Mouse (Mus musculus): Measurements from ENCODE around the gene Abcc8. TPM values are rescaled to one million over a fixed set of nuclear protein-coding genes. Genes with fewer than 3 reads are reported as not detected.
"Not testable (repeated sequence)": the region's sequence is repeated elsewhere in the genome, so short reads cannot be mapped to it uniquely, and the experiment has no call there.

The Abcc8 gene
- polyA plus RNA-seq, 1 experiment from 2014 or later = 0.33 TPM

- peaks cover 6% of the 10 kb centered on the region; the same call in 1 of the 2 replicates for H3K27me3 ChIP-seq (replicated peaks)
- no peak overlapping the region for H3K4me3 ChIP-seq
- H3K9ac ChIP-seq = no peak overlapping the region
- no peak overlapping the region for H3K27ac ChIP-seq
- H3K4me2 ChIP-seq = no peak overlapping the region
- no peaks in the 10 kb centered on the region for H3K9me3 ChIP-seq (replicated peaks)
- no peaks in the 10 kb centered on the region for H3K4me1 ChIP-seq
- 61% methylated on average over 5 of the region's 5 CpGs for WGBS (ENCODE audit: insufficient replicate concordance)
- H3K36me3 ChIP-seq = no peaks in the 10 kb centered on the region
- ATAC-seq = no peak
Observed at GRCm38 (mm10) chr7:46195356-46195755, 15.5 kb upstream of the Abcc8 start.

DNA sequence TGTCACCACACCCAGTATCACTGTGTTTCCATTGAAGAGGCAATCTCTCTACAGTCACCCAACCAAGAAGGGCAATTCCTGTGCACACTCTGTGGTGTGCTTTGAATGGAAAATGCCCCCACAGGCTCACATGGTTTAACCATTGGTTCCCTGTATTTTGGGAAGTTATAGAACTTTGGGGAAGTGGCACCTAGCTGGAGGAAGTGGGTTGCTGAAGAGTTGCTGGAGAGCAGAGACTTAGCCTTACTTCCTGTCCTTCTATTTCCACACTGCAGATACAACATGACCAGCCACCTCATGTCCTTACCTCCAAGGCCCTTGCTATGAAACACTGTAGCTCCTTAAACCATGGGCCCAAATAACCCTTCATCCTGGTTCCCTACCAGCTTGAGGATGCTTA, 4.4 kb upstream of the Abcc8 start:
- H3K4me1 ChIP-seq = 0 out of 2 replicates have a peak, but pooled peaks cover 7% of the 10 kb centered on the region
- no peak overlapping the region for H3K9ac ChIP-seq
- no peaks in the 10 kb centered on the region for H3K9me3 ChIP-seq (replicated peaks)
- ATAC-seq = no peak
- H3K4me2 ChIP-seq = no peak overlapping the region
- no peaks in the 10 kb centered on the region for H3K36me3 ChIP-seq
- H3K27me3 ChIP-seq (replicated peaks) = peaks cover 30% of the 10 kb centered on the region
- no peak overlapping the region for H3K27ac ChIP-seq
- no peak overlapping the region for H3K4me3 ChIP-seq

DNA sequence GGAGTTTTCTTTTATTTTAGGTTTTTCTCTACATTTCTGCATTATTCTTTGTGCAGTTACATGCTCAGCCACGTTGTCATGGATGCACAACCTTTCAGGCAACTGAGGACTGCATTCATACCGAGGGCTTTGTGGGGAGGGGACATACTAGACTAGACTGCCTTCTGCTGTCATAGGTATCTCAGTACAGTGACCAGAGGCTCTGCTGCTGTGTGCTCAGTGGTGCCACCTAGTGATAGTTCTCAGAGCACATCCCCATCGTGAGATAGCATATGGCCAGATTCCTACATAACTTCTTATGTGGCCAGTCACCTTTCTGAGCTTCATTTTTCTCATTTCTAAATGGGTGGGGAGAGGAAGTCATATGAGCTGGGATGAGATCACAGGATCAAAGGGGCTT, 1.8 kb upstream of the Abcc8 start:
- Histone ChIP-seq H3K9ac (no peak overlapping the region), H3K9me3 (replicated peaks) (no peaks in the 10 kb centered on the region), H3K4me3 (no peak overlapping the region), H3K36me3 (no peaks in the 10 kb centered on the region), H3K4me1 (0 out of 2 replicates have a peak, but pooled peaks cover 7% of the 10 kb centered on the region), H3K4me2 (no peak overlapping the region), H3K27me3 (replicated peaks) (peaks cover 55% of the 10 kb centered on the region), H3K27ac (no peak overlapping the region)
- ATAC-seq = no peak
- 3% methylated on average over 3 of the region's 3 CpGs for WGBS (ENCODE audit: insufficient replicate concordance)

- not testable (repeated sequence) for ATAC-seq; H3K4me1 ChIP-seq; H3K9me3 ChIP-seq (replicated peaks); H3K36me3 ChIP-seq; H3K27ac ChIP-seq; H3K9ac ChIP-seq; H3K4me2 ChIP-seq; H3K27me3 ChIP-seq (replicated peaks); H3K4me3 ChIP-seq
- 63% methylated on average over 1 of the region's 1 CpGs for WGBS (ENCODE audit: insufficient replicate concordance)
Observed at GRCm38 (mm10) chr7:46168980-46169379, 10.9 kb downstream of the Abcc8 start.

- Histone ChIP-seq H3K9me3 (replicated peaks) (no peaks in the 10 kb centered on the region), H3K9ac (no peak overlapping the region), H3K4me2 (no peak overlapping the region), H3K27ac (no peak overlapping the region), H3K27me3 (replicated peaks) (no peaks in the 10 kb centered on the region), H3K4me1 (no peaks in the 10 kb centered on the region), H3K4me3 (no peak overlapping the region), H3K36me3 (no peaks in the 10 kb centered on the region)
- no peak for ATAC-seq
- WGBS (ENCODE audit: insufficient replicate concordance) = 77% methylated on average over 6 of the region's 6 CpGs
Observed at GRCm38 (mm10) chr7:46168402-46168801, 11.4 kb downstream of the Abcc8 start.

DNA sequence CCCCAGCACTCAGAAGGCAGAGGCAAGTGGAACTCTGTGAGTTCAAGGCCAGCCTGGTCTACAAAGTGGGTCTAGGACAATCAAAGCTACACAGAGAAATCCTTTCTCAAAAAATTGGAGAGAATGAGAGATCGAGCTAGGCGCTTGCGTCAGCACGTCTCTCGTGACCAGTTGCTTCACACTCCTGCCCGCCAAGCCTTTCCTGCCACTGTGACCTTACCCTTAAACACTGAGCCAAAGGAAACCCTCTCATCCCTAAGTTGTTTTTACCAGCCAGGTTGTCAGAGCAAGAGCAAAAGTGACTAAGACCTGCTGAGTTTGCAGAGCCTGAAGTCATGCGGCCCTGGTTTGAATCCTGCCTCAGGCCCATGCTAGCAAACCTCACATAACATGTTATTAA, 11.9 kb downstream of the Abcc8 start:
- Histone ChIP-seq H3K9ac (no peak overlapping the region), H3K4me3 (no peak overlapping the region), H3K27me3 (replicated peaks) (no peaks in the 10 kb centered on the region), H3K4me2 (no peak overlapping the region), H3K9me3 (replicated peaks) (no peaks in the 10 kb centered on the region), H3K4me1 (no peaks in the 10 kb centered on the region), H3K27ac (no peak overlapping the region), H3K36me3 (no peaks in the 10 kb centered on the region)
- WGBS (ENCODE audit: insufficient replicate concordance) = 80% methylated on average over 7 of the region's 7 CpGs
- ATAC-seq = no peak

- WGBS (ENCODE audit: insufficient replicate concordance) = 80% methylated on average over 11 of the region's 11 CpGs
- H3K9me3 ChIP-seq (replicated peaks) = no peaks in the 10 kb centered on the region
Observed at GRCm38 (mm10) chr7:46165876-46166275, 14.0 kb downstream of the Abcc8 start.

DNA sequence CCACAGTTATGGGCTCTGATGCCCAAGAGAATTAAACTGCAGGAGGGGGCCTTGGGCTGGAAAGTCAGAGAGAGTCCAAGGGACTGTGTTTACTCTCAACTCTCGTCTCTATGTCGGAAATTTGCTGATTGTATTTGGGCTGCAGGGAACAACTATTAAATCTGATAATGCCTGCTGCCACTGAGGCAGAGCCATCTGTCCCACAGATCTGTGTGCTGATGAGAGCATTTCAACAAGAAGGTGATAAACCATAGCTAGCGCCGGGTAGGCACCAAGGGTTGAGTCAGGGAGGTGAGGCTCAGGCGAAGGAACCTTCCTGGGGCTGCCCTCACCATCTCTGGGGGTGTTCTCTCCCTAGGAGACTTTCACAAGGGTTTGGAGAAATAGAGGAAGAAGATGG, 17.1 kb downstream of the Abcc8 start:
- Histone ChIP-seq H3K4me2 (no peak overlapping the region), H3K4me1 (no peaks in the 10 kb centered on the region), H3K4me3 (no peak overlapping the region), H3K9ac (no peak overlapping the region), H3K27ac (no peak overlapping the region), H3K9me3 (replicated peaks) (no peaks in the 10 kb centered on the region), H3K36me3 (no peaks in the 10 kb centered on the region), H3K27me3 (replicated peaks) (no peaks in the 10 kb centered on the region)
- no peak for ATAC-seq
- WGBS (ENCODE audit: insufficient replicate concordance) = 62% methylated on average over 5 of the region's 5 CpGs

More at GRCm38 (mm10) chr7:46165876-46166275, 14.0 kb downstream of the Abcc8 start:
- H3K4me3 ChIP-seq = no peak overlapping the region
- no peak for ATAC-seq
- H3K9ac ChIP-seq = no peak overlapping the region
- H3K4me1 ChIP-seq = no peaks in the 10 kb centered on the region
- no peaks in the 10 kb centered on the region for H3K27me3 ChIP-seq (replicated peaks)
- H3K36me3 ChIP-seq = no peaks in the 10 kb centered on the region
- no peak overlapping the region for H3K27ac ChIP-seq
- H3K4me2 ChIP-seq = no peak overlapping the region

- Histone ChIP-seq H3K27me3 (replicated peaks) (no peaks in the 10 kb centered on the region), H3K4me2 (no peak overlapping the region), H3K4me3 (no peak overlapping the region), H3K9me3 (replicated peaks) (no peaks in the 10 kb centered on the region), H3K36me3 (no peaks in the 10 kb centered on the region), H3K27ac (no peak overlapping the region), H3K4me1 (no peaks in the 10 kb centered on the region), H3K9ac (no peak overlapping the region)
- WGBS (ENCODE audit: insufficient replicate concordance) = 65% methylated on average over 11 of the region's 11 CpGs
- ATAC-seq = no peak
Observed at GRCm38 (mm10) chr7:46162132-46162727, 17.6 kb downstream of the Abcc8 start.

DNA sequence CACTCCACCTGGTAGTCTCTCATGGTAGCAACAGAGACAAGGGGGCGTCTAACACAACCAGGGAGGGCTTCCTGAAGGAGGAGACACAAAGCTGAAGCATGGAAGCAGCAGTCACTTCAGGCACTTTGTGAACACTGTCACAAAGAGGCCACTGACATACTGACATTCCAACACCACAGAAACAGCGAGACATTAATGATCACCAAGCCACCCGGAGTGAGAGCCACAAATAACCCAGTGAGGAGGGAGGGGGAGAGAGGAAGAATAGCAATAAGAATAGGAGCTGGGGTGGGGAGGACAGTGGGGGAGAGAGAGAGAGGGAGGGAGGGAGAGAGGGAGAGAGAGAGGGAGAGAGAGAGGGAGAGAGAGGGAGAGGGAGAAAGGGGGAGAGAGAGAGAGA, 18.2 kb downstream of the Abcc8 start:
- Histone ChIP-seq H3K9ac (no peak overlapping the region), H3K27ac (no peak overlapping the region), H3K4me2 (no peak overlapping the region), H3K27me3 (replicated peaks) (no peaks in the 10 kb centered on the region), H3K36me3 (no peaks in the 10 kb centered on the region), H3K4me3 (no peak overlapping the region), H3K4me1 (no peaks in the 10 kb centered on the region), H3K9me3 (replicated peaks) (no peaks in the 10 kb centered on the region)
- 53% methylated on average over 3 of the region's 3 CpGs for WGBS (ENCODE audit: insufficient replicate concordance)
- no peak for ATAC-seq

DNA sequence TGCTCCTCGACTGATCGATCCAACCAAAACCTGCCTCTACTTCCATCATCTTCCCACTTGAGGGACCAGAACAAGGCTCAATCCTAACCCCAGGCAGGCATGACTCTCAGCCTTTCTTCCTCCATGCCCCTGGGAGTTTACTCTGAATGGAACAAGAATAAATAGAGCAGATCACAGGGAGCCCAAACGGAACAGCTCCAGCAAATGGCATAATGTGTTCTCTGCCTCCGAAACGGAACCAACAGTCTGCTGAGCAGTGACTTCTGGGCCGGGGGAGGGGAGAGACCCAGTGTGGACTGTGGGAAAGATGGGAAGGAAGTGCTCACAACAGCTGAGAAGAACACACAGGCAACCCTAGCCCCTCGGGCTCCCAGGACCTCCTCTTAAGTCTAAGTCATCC, 22.1 kb downstream of the Abcc8 start:
- no peaks in the 10 kb centered on the region for H3K27me3 ChIP-seq (replicated peaks)
- no peak overlapping the region for H3K9ac ChIP-seq
- WGBS (ENCODE audit: insufficient replicate concordance) = 54% methylated on average over 7 of the region's 7 CpGs
- no peak overlapping the region for H3K4me2 ChIP-seq
- ATAC-seq = no peak
- no peaks in the 10 kb centered on the region for H3K4me1 ChIP-seq
- no peaks in the 10 kb centered on the region for H3K9me3 ChIP-seq (replicated peaks)
- H3K4me3 ChIP-seq = no peak overlapping the region
- no peaks in the 10 kb centered on the region for H3K36me3 ChIP-seq
- no peak overlapping the region for H3K27ac ChIP-seq

DNA sequence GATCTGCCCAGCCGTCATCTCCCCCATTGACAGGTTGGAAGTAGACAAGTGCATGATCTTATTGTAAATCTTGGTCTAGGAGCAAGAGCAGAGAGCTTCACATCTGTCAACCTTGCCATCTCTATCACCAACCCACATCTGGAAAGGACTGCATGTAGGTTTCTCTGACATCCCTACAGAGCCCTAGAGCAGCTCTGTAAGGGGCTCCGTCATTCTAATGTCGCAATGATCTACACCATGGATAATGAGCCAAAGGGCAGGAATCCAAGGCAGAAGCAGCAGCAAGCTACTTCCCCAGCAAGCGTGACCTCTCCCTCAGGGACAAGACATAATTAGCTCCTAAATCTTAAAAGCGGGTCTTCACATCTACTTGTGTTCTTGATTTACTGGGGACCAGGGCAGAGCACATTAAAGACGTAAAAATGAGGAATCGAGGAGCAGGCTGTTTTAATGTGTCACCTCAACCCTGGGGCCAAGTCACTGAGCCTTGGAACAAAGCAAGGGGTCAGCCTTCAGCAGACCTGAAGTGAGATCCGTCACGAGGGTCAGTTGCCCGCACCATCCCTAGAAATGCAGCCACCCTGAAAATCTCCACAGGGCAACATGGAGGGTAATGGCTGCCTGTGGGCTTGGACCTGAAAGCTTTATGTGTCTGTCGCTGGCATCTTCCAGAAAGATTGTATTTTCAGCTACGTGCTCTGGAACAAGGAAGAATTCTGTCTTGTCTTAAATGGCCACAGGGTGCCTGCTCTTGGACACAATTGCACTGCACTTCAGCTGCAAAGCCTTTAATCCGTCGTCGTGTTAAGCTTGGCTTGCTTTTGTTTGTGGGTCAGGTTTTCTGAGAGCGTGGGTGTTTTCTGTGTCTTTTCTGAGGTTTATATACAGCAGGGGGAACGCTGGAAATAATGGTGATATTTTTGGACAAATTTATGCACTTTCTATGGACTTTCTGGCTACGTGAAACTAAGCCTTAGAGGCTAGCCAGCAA, 25.0 kb downstream of the Abcc8 start:
- no peaks in the 10 kb centered on the region for H3K27me3 ChIP-seq (replicated peaks)
- WGBS (ENCODE audit: insufficient replicate concordance) = 64% methylated on average over 18 of the region's 18 CpGs
- H3K4me2 ChIP-seq = no peak overlapping the region
- no peaks in the 10 kb centered on the region for H3K36me3 ChIP-seq
- no peak overlapping the region for H3K4me3 ChIP-seq
- no peaks in the 10 kb centered on the region for H3K9me3 ChIP-seq (replicated peaks)
- H3K27ac ChIP-seq = no peak overlapping the region
- no peak for ATAC-seq
- H3K4me1 ChIP-seq = no peaks in the 10 kb centered on the region
- no peak overlapping the region for H3K9ac ChIP-seq
